Mouse (Mus musculus) cortical plate, adult 2 months (tissue): Measurements from ENCODE around the gene Tgfbrap1.

Source experiments
- CTCF ChIP-seq: fragments of 200-500 bp; IDR thresholded peaks from 2 replicates; pipeline ENCODE4 v1.5.1; 2011; ENCODE audit warnings: mild to moderate bottlenecking, control low read depth, low read length; ENCODE audit not compliant: insufficient read depth; ENCODE audit errors: extremely low read depth
- POLR2A ChIP-seq: fragments of 200-500 bp; IDR thresholded peaks from 2 replicates; pipeline ENCODE4 v1.6.1; 2011; ENCODE audit warnings: mild to moderate bottlenecking, low read length, control low read depth; ENCODE audit not compliant: insufficient read depth; ENCODE audit errors: extremely low read depth

GRCm38 (mm10) chr1:43067551-43067950 is 30.9 kb downstream of the Tgfbrap1 start:
- TF ChIP-seq CTCF (no peak), POLR2A (no peak)
